Mouse (Mus musculus): ENCODE measurements at regions not wholly inside any gene's neighbourhood (a gene's known extent, or its start where the extent isn't known, plus 50 kb on each side); places are given as distances from the start of the nearest gene placed in this dataset.

DNA sequence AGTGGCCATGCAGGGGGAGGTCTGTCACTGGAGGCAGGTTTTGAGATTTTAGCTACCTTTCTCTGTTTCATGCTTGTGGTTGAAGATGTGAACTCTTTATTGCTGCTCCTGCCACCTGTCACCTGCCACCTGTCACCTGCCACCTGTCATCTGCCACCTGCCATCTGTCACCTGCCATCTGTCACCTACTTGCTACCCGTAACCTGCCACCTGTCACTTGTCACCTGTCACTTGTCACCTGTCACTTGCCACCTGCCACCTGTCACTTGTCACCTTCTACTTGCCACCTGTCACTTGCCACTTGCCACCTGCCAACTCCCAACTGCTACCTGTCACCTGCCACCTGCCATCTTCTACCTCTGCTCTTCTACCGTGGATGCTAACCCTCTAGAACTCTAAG lies 581.2 kb upstream of the Fam19a5 start:
- no peak for TF ChIP-seq CTCF (IDR thresholded peaks at IDR 0.05; ENCODE audit: borderline replicate concordance, control insufficient read depth, extremely low read depth, insufficient read depth, low read length, poor library complexity)
- TF ChIP-seq POLR2A (IDR thresholded peaks at IDR 0.05; ENCODE audit: control insufficient read depth, extremely low read depth, insufficient read depth, low read length, poor library complexity): no peak

All from thymus, adult 2 months (tissue).